Mouse (Mus musculus) ES-E14 (cell line): ENCODE measurements at regions not wholly inside any gene's neighbourhood (a gene's known extent, or its start where the extent isn't known, plus 50 kb on each side); places are given as distances from the start of the nearest gene placed in this dataset.
A peak's percentile ranks its signal among the peaks of the same experiment; 100 is the strongest.
"Not testable (repeated sequence)": the region's sequence is repeated elsewhere in the genome, so short reads cannot be mapped to it uniquely, and the experiment has no call there.

Source experiments
- DNase-seq: peaks from one replicate; pipeline ENCODE4 v3.0.0-alpha.2; 2013; ENCODE audit warnings: low read depth, low spot score
- H3K27ac ChIP-seq: 2 replicates; pipeline ENCODE4 v1.5.1; 2012; ENCODE audit warnings: low read depth, mild to moderate bottlenecking, low read length, moderate library complexity, mixed read lengths; ENCODE audit not compliant: poor library complexity, insufficient read depth, severe bottlenecking
- H3K36me3 ChIP-seq: 2 replicates; pipeline ENCODE4 v1.6.1; 2012; ENCODE audit warnings: mild to moderate bottlenecking, low read length, moderate library complexity, mixed read lengths; ENCODE audit not compliant: control insufficient read depth, poor library complexity, insufficient read depth, severe bottlenecking
- H3K4me1 ChIP-seq, 2 experiments: fragments of 150-350 bp in 1 of 2; sonication (generic) in 1 of 2; 2 replicates each; pipeline ENCODE4 v1.6.1; 2012; ENCODE audit warnings: low read length in 2 of 2, mild to moderate bottlenecking in 1 of 2, mixed read lengths in 1 of 2; ENCODE audit not compliant: control insufficient read depth in 2 of 2, insufficient read depth in 2 of 2, poor library complexity in 1 of 2
- H3K4me3 ChIP-seq, 2 experiments: fragments of 150-350 bp in 1 of 2; sonication (generic) in 1 of 2; 2 replicates each; pipeline ENCODE4 v1.5.1; 2012; ENCODE audit warnings: low read length in 2 of 2, low read depth in 1 of 2, mild to moderate bottlenecking in 1 of 2, mixed read lengths in 1 of 2; ENCODE audit not compliant: insufficient read depth in 1 of 2, poor library complexity in 1 of 2, severe bottlenecking in 1 of 2
- H3K9ac ChIP-seq: 2 replicates; pipeline ENCODE4 v1.6.1; 2012; ENCODE audit warnings: low read depth, mild to moderate bottlenecking, low read length, mixed read lengths; ENCODE audit not compliant: poor library complexity, insufficient read depth, severe bottlenecking
- H3K9me3 ChIP-seq: fragments of 150-350 bp; sonication (generic); 2 replicates; pipeline ENCODE4 v1.6.1; 2012; ENCODE audit warnings: low read depth, mild to moderate bottlenecking, low read length; ENCODE audit not compliant: control insufficient read depth, insufficient read depth
- CHD2 ChIP-seq: IDR thresholded peaks from 2 replicates; pipeline ENCODE4 v1.6.1; 2014; ENCODE audit warnings: mild to moderate bottlenecking, low read depth, low read length, inconsistent platforms
- HCFC1 ChIP-seq: IDR thresholded peaks from 2 replicates; pipeline ENCODE4 v1.6.1; 2012; ENCODE audit warnings: low read length, inconsistent platforms, borderline replicate concordance; ENCODE audit not compliant: insufficient read depth
- MAFK ChIP-seq: IDR thresholded peaks from 2 replicates; pipeline ENCODE4 v1.6.1; 2014; ENCODE audit warnings: mild to moderate bottlenecking, low read depth, low read length, inconsistent platforms; ENCODE audit not compliant: insufficient read depth
- ZC3H11A ChIP-seq: IDR thresholded peaks from 2 replicates; pipeline ENCODE4 v1.6.1; 2012; ENCODE audit warnings: low read depth, mild to moderate bottlenecking, inconsistent platforms, low read length, borderline replicate concordance
- ZNF384 ChIP-seq: IDR thresholded peaks from 2 replicates; pipeline ENCODE4 v1.6.1; 2012; ENCODE audit warnings: low read depth, low read length, inconsistent platforms
- in situ Hi-C, 2 experiments: fragments of 600-800 bp; cut with MboI; formaldehyde crosslinking; loops; one replicate each; pipeline ENCODE4 v1.15.1; 2025; ENCODE audit warnings: low sequenced_read_pairs in 2 of 2, inconsistent platforms in 1 of 2; ENCODE audit not compliant: unreplicated experiment in 2 of 2

GRCm38 (mm10) chr2:17902616-17903015 lies 94.1 kb downstream of the H2al2a start:
- TF ChIP-seq CHD2 (no peak), HCFC1 (no peak), MAFK (no peak), ZC3H11A (no peak), ZNF384 (no peak)
- in situ Hi-C loops: no loop called here
- DNase-seq: no peak
- Histone ChIP-seq H3K4me1 (peaks cover 0 to 11% of the 10 kb centered on the region in 2 experiments; a peak in 2 of 4 replicates), H3K4me3 (no peak overlapping the region), H3K9ac (no peak overlapping the region), H3K36me3 (no peaks in the 10 kb centered on the region), H3K9me3 (no peaks in the 10 kb centered on the region), H3K27ac (no peak overlapping the region)

GRCm38 (mm10) chr2:17900202-17900601 lies 96.6 kb downstream of the H2al2a start:
- Histone ChIP-seq H3K4me1 (peaks cover 0 to 11% of the 10 kb centered on the region in 2 experiments; a peak in 2 of 4 replicates), H3K36me3 (no peaks in the 10 kb centered on the region), H3K4me3 (no peak overlapping the region), H3K27ac (no peak overlapping the region), H3K9me3 (no peaks in the 10 kb centered on the region), H3K9ac (no peak overlapping the region)
- DNase-seq: no peak
- in situ Hi-C loops: no loop called here
- no peak for TF ChIP-seq ZNF384
- no peak for TF ChIP-seq ZC3H11A
- no peak for TF ChIP-seq CHD2
- TF ChIP-seq MAFK: no peak
- TF ChIP-seq HCFC1: no peak

GRCm38 (mm10) chr2:17898780-17899179 lies 98.0 kb downstream of the H2al2a start:
- DNase-seq: no peak
- H3K4me1 ChIP-seq: peaks cover 0 to 11% of the 10 kb centered on the region in 2 experiments; a peak in 2 of 4 replicates
- no peak overlapping the region for H3K27ac ChIP-seq
- 0 out of 2 replicates have a peak, but pooled peaks cover under 1% of the 10 kb centered on the region for H3K36me3 ChIP-seq
- no peaks in the 10 kb centered on the region for H3K9me3 ChIP-seq
- TF ChIP-seq MAFK (no peak), HCFC1 (no peak), ZC3H11A (no peak), CHD2 (no peak), ZNF384 (no peak)
- in situ Hi-C loops: no loop called here
- peak overlapping the region in 1 of 2 experiments; percentile 35; a peak in 1 of 4 replicates for H3K4me3 ChIP-seq
- H3K9ac ChIP-seq: no peak overlapping the region

GRCm38 (mm10) chr2:17896036-17896435 lies 100.7 kb downstream of the H2al2a start:
- in situ Hi-C loops: no loop called here
- Histone ChIP-seq H3K4me1 (peaks cover 0 to 11% of the 10 kb centered on the region in 2 experiments; a peak in 2 of 4 replicates), H3K4me3 (no peak overlapping the region), H3K9ac (no peak overlapping the region), H3K27ac (no peak overlapping the region), H3K9me3 (peaks cover 2% of the 10 kb centered on the region; the same call in 1 of the 2 replicates), H3K36me3 (0 out of 2 replicates have a peak, but pooled peaks cover 1% of the 10 kb centered on the region)
- no peak for TF ChIP-seq ZC3H11A
- no peak for TF ChIP-seq CHD2
- no peak for TF ChIP-seq ZNF384
- TF ChIP-seq MAFK: no peak
- no peak for TF ChIP-seq HCFC1
- no peak for DNase-seq

GRCm38 (mm10) chr2:17892661-17893060 lies 104.1 kb downstream of the H2al2a start:
- H3K9me3 ChIP-seq, H3K9ac ChIP-seq, DNase-seq, H3K36me3 ChIP-seq, H3K27ac ChIP-seq, H3K4me3 ChIP-seq, in situ Hi-C loops, H3K4me1 ChIP-seq: not testable (repeated sequence)
